Mouse (Mus musculus): ENCODE results near the gene Tulp2.

GRCm38 (mm10) chr7:45454971-45455370 is 26.7 kb upstream of the Tulp2 start:
- TF ChIP-seq CTCF (conservative IDR thresholded peaks at IDR 0.05; ENCODE audit: low read length) (no peak), NANOG (IDR thresholded peaks at IDR 0.05; ENCODE audit: borderline replicate concordance, low read length) (no peak)

All from E14TG2a.4 (cell line).